In the genomic region with DNA sequence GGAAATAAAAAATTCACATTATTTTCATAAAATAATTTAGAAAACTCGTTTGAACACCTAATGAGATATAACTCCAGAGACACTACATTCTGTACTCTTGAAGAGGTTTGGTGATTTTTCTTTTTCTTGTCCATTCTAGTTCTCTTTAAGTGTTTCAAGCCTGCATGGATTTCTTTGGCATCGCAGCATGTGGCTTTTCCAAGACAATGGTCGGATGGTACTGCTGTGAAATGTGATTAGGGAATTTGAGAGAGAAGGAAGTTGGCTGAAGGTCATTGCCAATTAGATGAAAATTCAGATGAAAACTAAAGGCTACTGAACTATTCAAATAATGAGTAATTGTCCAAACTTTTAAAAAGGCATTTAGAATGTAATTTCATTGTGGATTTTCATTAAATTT, we compare ENCODE assay signal across 21 mouse cellular contexts.
A peak's percentile ranks its signal among the peaks of the same experiment; 100 is the strongest.
DNase-seq lines count a peak whose midpoint lies in the region; ATAC-seq and TF ChIP-seq lines count a peak whose summit lies in the region.
"Had no signal": no experiment of that assay in that cellular context is flagged by ENCODE, and none has a peak within 500 bp of the region (broad histone marks: within the 10 kb centered on the region; RNA-seq: fewer than 3 reads in every experiment).

No protein-coding gene starts in this region.

- no peak overlapping the region for H3K9ac ChIP-seq in hindbrain, postnatal 0 days (replicated peaks; ENCODE audit: low read length)
- H3K9ac ChIP-seq in hindbrain, embryonic 13.5 days: no peak overlapping the region
- H3K9ac ChIP-seq: embryonic facial prominence, embryonic 15.5 days; heart, embryonic 15.5 days; hindbrain, embryonic 14.5 days had no signal

- no peak for ATAC-seq in hindbrain, postnatal 0 days
- no peak for ATAC-seq in hindbrain, embryonic 13.5 days (ENCODE audit: low FRiP score)
- ATAC-seq: forebrain, embryonic 16.5 days; intestine, embryonic 16.5 days had no signal

- TF ChIP-seq CTCF in hindbrain, postnatal 0 days (IDR thresholded peaks at IDR 0.05; ENCODE audit: low read depth): no peak

- H3K4me2 ChIP-seq in hindbrain, postnatal 0 days (ENCODE audit: low read depth, low read length): no peak overlapping the region
- no peak overlapping the region for H3K4me2 ChIP-seq in hindbrain, embryonic 13.5 days
- H3K4me2 ChIP-seq: embryonic facial prominence, embryonic 15.5 days; heart, embryonic 11.5 days; heart, embryonic 15.5 days; hindbrain, embryonic 14.5 days had no signal

- H3K9me3 ChIP-seq in hindbrain, postnatal 0 days (ENCODE audit: low read length): no peaks in the 10 kb centered on the region
- no peaks in the 10 kb centered on the region for H3K9me3 ChIP-seq in hindbrain, embryonic 13.5 days
- H3K9me3 ChIP-seq: embryonic facial prominence, embryonic 15.5 days; forebrain, embryonic 10.5 days; heart, embryonic 15.5 days had no signal

- H3K36me3 ChIP-seq in hindbrain, postnatal 0 days (ENCODE audit: insufficient read depth, low read length): no peaks in the 10 kb centered on the region
- no peaks in the 10 kb centered on the region for H3K36me3 ChIP-seq in hindbrain, embryonic 13.5 days
- H3K36me3 ChIP-seq: embryonic facial prominence, embryonic 15.5 days; forebrain, embryonic 10.5 days; heart, embryonic 15.5 days had no signal

- H3K27me3 ChIP-seq in hindbrain, postnatal 0 days (ENCODE audit: insufficient read depth, low read length): no peaks in the 10 kb centered on the region
- no peaks in the 10 kb centered on the region for H3K27me3 ChIP-seq in hindbrain, embryonic 13.5 days
- H3K27me3 ChIP-seq: embryonic facial prominence, embryonic 15.5 days; heart, embryonic 15.5 days had no signal

- H3K27ac ChIP-seq in hindbrain, postnatal 0 days: no peak overlapping the region
- no peak overlapping the region for H3K27ac ChIP-seq in hindbrain, embryonic 13.5 days
- H3K27ac ChIP-seq: embryonic facial prominence, embryonic 15.5 days; forebrain, embryonic 10.5 days; heart, adult 2 months; heart, embryonic 15.5 days; hindbrain, embryonic 14.5 days had no signal

- no peak overlapping the region for H3K4me3 ChIP-seq in hindbrain, postnatal 0 days (ENCODE audit: low read length)
- no peak overlapping the region for H3K4me3 ChIP-seq in hindbrain, embryonic 13.5 days
- H3K4me3 ChIP-seq: embryonic facial prominence, embryonic 15.5 days; erythroblast, embryonic 14.5 days; forebrain, embryonic 10.5 days; heart, adult 2 months; heart, embryonic 15.5 days had no signal

- DNase-seq in hindbrain, postnatal 0 days (ENCODE audit: low spot score): peak; percentile 2
- DNase-seq in Muller cell, postnatal 12 days (ENCODE audit: inconsistent ontology term): peak; percentile 86
- DNase-seq in R1 (ENCODE audit: low read depth, low spot score): peak; percentile 39
- peak; percentile 75 for DNase-seq in retina, postnatal 1 day
- DNase-seq in liver: no peak
- DNase-seq: adrenal gland, postnatal 25 days; cerebellum, adult 11 months; cerebellum, adult 8-10 months; cerebellum, postnatal 14 days; gastrocnemius, postnatal 14 days; heart, adult 2 months; heart, postnatal 14 days had no signal

- no peaks in the 10 kb centered on the region for H3K4me1 ChIP-seq in hindbrain, postnatal 0 days (ENCODE audit: insufficient read depth, low read length)
- H3K4me1 ChIP-seq in hindbrain, embryonic 13.5 days (replicated peaks): no peaks in the 10 kb centered on the region
- H3K4me1 ChIP-seq: embryonic facial prominence, embryonic 15.5 days; heart, embryonic 15.5 days had no signal

- WGBS in hindbrain, postnatal 0 days: 39% methylated on average over 3 of the region's 3 CpGs
- 48% methylated on average over 3 of the region's 3 CpGs for WGBS in hindbrain, embryonic 13.5 days
